ENCODE assay signal across 8 mouse cellular contexts in genomic region chr14:8002432-8003092, GRCm38 (mm10). TPM values are rescaled to one million over a fixed set of nuclear protein-coding genes. Genes with fewer than 3 reads are reported as not detected.
DNase-seq lines count a peak whose midpoint lies in the region; ATAC-seq and TF ChIP-seq lines count a peak whose summit lies in the region.

Gene Abhd6, plus strand, starts transcription at chr14:8002902.

- no peaks in the 10 kb centered on the region for H3K79me3 ChIP-seq in C2C12 (ENCODE audit: low read depth)

- H3K4me2 ChIP-seq in forebrain, embryonic 12.5 days: peak within 1 kb of the TSS; percentile 79
- peak within 1 kb of the TSS; percentile 96 for H3K4me2 ChIP-seq in heart, embryonic 16.5 days (ENCODE audit: low read depth, low read length)
- H3K4me2 ChIP-seq in liver, embryonic 13.5 days: peak within 1 kb of the TSS; percentile 64
- peak within 1 kb of the TSS; percentile 78 for H3K4me2 ChIP-seq in stomach, embryonic 15.5 days

- H3K27me3 ChIP-seq in C2C12 (ENCODE audit: control insufficient read depth, insufficient read depth, insufficient read length): no peaks in the 10 kb centered on the region
- H3K27me3 ChIP-seq in forebrain, embryonic 12.5 days: peaks cover 39% of the 10 kb centered on the region
- H3K27me3 ChIP-seq in heart, embryonic 16.5 days (ENCODE audit: control insufficient read depth, insufficient read depth, low read length): peaks cover 12% of the 10 kb centered on the region; the same call in 1 of the 2 replicates
- peaks cover 56% of the 10 kb centered on the region for H3K27me3 ChIP-seq in liver, embryonic 13.5 days
- H3K27me3 ChIP-seq in stomach, embryonic 15.5 days (replicated peaks): 0 out of 2 replicates have a peak, but pooled peaks cover 4% of the 10 kb centered on the region

- H3K9me3 ChIP-seq in forebrain, embryonic 12.5 days: no peaks in the 10 kb centered on the region
- H3K9me3 ChIP-seq in heart, embryonic 16.5 days (replicated peaks; ENCODE audit: control insufficient read depth, low read length): no peaks in the 10 kb centered on the region
- H3K9me3 ChIP-seq in liver, embryonic 13.5 days (replicated peaks): no peaks in the 10 kb centered on the region
- H3K9me3 ChIP-seq in stomach, embryonic 15.5 days: no peaks in the 10 kb centered on the region

- WGBS in forebrain, embryonic 12.5 days: 1% methylated on average over 38 of the region's 38 CpGs
- WGBS in heart, embryonic 16.5 days: 2% methylated on average over 38 of the region's 38 CpGs
- WGBS in liver, embryonic 13.5 days (ENCODE audit: insufficient replicate concordance): 2% methylated on average over 38 of the region's 38 CpGs
- 1% methylated on average over 38 of the region's 38 CpGs for WGBS in stomach, embryonic 15.5 days

- H3ac ChIP-seq in C2C12 (ENCODE audit: control insufficient read depth, insufficient read length, low read depth): peak within 1 kb of the TSS; percentile 66

- TF ChIP-seq CTCF in C2C12 (IDR thresholded peaks at IDR 0.05; ENCODE audit: control insufficient read depth, insufficient read depth, insufficient read length): no peak

- peak within 1 kb of the TSS; percentile 59 for H3K4me3 ChIP-seq in C2C12 (ENCODE audit: insufficient read depth, poor library complexity, severe bottlenecking)
- peak within 1 kb of the TSS; percentile 64 for H3K4me3 ChIP-seq in forebrain, embryonic 12.5 days (replicated peaks)
- peak within 1 kb of the TSS; percentile 86 for H3K4me3 ChIP-seq in heart, embryonic 16.5 days (ENCODE audit: low read length)
- peak within 1 kb of the TSS; percentile 55 for H3K4me3 ChIP-seq in liver, embryonic 13.5 days (replicated peaks)
- H3K4me3 ChIP-seq in stomach, embryonic 15.5 days (replicated peaks): peak within 1 kb of the TSS; percentile 62

- H3K79me2 ChIP-seq in C2C12 (ENCODE audit: control insufficient read depth, insufficient read depth): no peaks in the 10 kb centered on the region

- H3K4me1 ChIP-seq in forebrain, embryonic 12.5 days: peaks cover 15% of the 10 kb centered on the region
- H3K4me1 ChIP-seq in heart, embryonic 16.5 days (ENCODE audit: control insufficient read depth, insufficient read depth, low read length): peaks cover 15% of the 10 kb centered on the region
- peaks cover 17% of the 10 kb centered on the region; the same call in 1 of the 2 replicates for H3K4me1 ChIP-seq in liver, embryonic 13.5 days (replicated peaks)
- peaks cover 16% of the 10 kb centered on the region for H3K4me1 ChIP-seq in stomach, embryonic 15.5 days

- H3K36me3 ChIP-seq in C2C12 (ENCODE audit: control insufficient read depth, insufficient read depth): no peaks in the 10 kb centered on the region
- no peaks in the 10 kb centered on the region for H3K36me3 ChIP-seq in forebrain, embryonic 12.5 days (replicated peaks)
- no peaks in the 10 kb centered on the region for H3K36me3 ChIP-seq in heart, embryonic 16.5 days (ENCODE audit: control insufficient read depth, insufficient read depth)
- H3K36me3 ChIP-seq in liver, embryonic 13.5 days: no peaks in the 10 kb centered on the region
- H3K36me3 ChIP-seq in stomach, embryonic 15.5 days: no peaks in the 10 kb centered on the region

- ATAC-seq in forebrain, embryonic 12.5 days (ENCODE audit: low FRiP score): peak; percentile 91
- ATAC-seq in heart, embryonic 16.5 days (replicated peaks; ENCODE audit: extremely low read depth, insufficient read depth, low FRiP score): peak; percentile 81
- ATAC-seq in liver, embryonic 13.5 days (ENCODE audit: low read depth): peak; percentile 41; the same call in 1 of the 2 replicates
- peak; percentile 77; the same call in 1 of the 2 replicates for ATAC-seq in stomach, embryonic 15.5 days (ENCODE audit: insufficient read depth, low FRiP score, low read depth)

- peak within 1 kb of the TSS; percentile 70 for H3K9ac ChIP-seq in forebrain, embryonic 12.5 days
- peak within 1 kb of the TSS; percentile 78 for H3K9ac ChIP-seq in heart, embryonic 16.5 days (ENCODE audit: low read length)
- peak within 1 kb of the TSS; percentile 52 for H3K9ac ChIP-seq in liver, embryonic 13.5 days
- peak within 1 kb of the TSS; percentile 51 for H3K9ac ChIP-seq in stomach, embryonic 15.5 days

- peak; percentile 72 for DNase-seq in brain, embryonic 18.5 days (ENCODE audit: low read depth, low spot score)
- peak; percentile 90 to 94 for DNase-seq in kidney, postnatal 25 days
- DNase-seq in liver, embryonic 13.5 days: peak; percentile 33
- peak; percentile 88 for DNase-seq in neural tube, embryonic 10.5 days (ENCODE audit: extremely low spot score, low spot score)

- H3K27ac ChIP-seq in forebrain, embryonic 12.5 days: peak within 1 kb of the TSS; percentile 68
- H3K27ac ChIP-seq in heart, embryonic 16.5 days (ENCODE audit: low read length): 0 out of 2 replicates have a peak within 1 kb of the TSS, but pooled peaks have one; percentile 13
- H3K27ac ChIP-seq in liver, embryonic 13.5 days: no peak within 1 kb of the TSS
- H3K27ac ChIP-seq in stomach, embryonic 15.5 days: peak within 1 kb of the TSS; percentile 40; the same call in 1 of the 2 replicates

TF ChIP-seq in C2C12, 6 proteins besides CTCF, POLR2A, EP300 and RAD21:
- TF ChIP-seq CEBPB (IDR thresholded peaks at IDR 0.05; ENCODE audit: low read depth) (no peak), MAX (IDR thresholded peaks at IDR 0.05) (no peak), USF1 (IDR thresholded peaks at IDR 0.05; ENCODE audit: low read depth) (no peak), MYOD1 (IDR thresholded peaks at IDR 0.05; ENCODE audit: control insufficient read depth, insufficient read length, low read depth) (no peak), MYOG (IDR thresholded peaks at IDR 0.05; ENCODE audit: control insufficient read depth, extremely low read depth, insufficient read length) (no peak), FOSL1 (IDR thresholded peaks at IDR 0.05; ENCODE audit: insufficient read depth, low read length, poor library complexity, severe bottlenecking) (no peak)
TF ChIP-seq in C2C12: peak in this region for 0.

RNA-seq across cellular contexts. Expression of gene Abhd6, which starts in this region (rescaled TPM):
- 9.0 TPM for polyA plus RNA-seq in C2C12 (2012; fragmentation: generic; extraction: Trizol)
- 18.8 and 21.4 TPM in 2 replicates for polyA plus RNA-seq in forebrain, embryonic 12.5 days (2016; fragmentation: Nextera tagmentation; extraction: Ambion mirVana)
- 11.6 and 13.1 TPM in 2 replicates for polyA plus RNA-seq in heart, embryonic 16.5 days (2015; fragmentation: Nextera tagmentation; extraction: Ambion mirVana)
- 9.3 and 9.9 TPM in 2 replicates for polyA plus RNA-seq in liver, embryonic 13.5 days (2015; fragmentation: Nextera tagmentation; extraction: Ambion mirVana)
- polyA plus RNA-seq in stomach, embryonic 15.5 days (2015; fragmentation: Nextera tagmentation; extraction: Ambion mirVana): 18.9 and 21.2 TPM in 2 replicates

Comparison
In these comparisons a context has a peak if more than half of its experiments do, and no peak if none do; other contexts are left out.
1. DNase-seq: peak in every context shown above with its lines; median percentile 92 in kidney, postnatal 25 days; 88 in neural tube, embryonic 10.5 days; 72 in brain, embryonic 18.5 days; 33 in liver, embryonic 13.5 days.
2. ATAC-seq: peak in every context shown above with its lines; median percentile 91 in forebrain, embryonic 12.5 days; 81 in heart, embryonic 16.5 days; 77 in stomach, embryonic 15.5 days; 41 in liver, embryonic 13.5 days.